Mouse (Mus musculus) embryonic facial prominence, embryonic 10.5 days (tissue): ENCODE results near the gene Rnf39. TPM values are rescaled to one million over a fixed set of nuclear protein-coding genes. Genes with fewer than 3 reads are reported as not detected.

Experiments used
- DNase-seq: peaks from one replicate; pipeline ENCODE4 v3.0.0-alpha.2; 2017; ENCODE audit warnings: low spot score
- H3K27ac ChIP-seq: fragments of 300-500 bp; sonication (generic); replicated peaks from 2 replicates; pipeline ENCODE4 v1.5.1; 2016; ENCODE audit warnings: mild to moderate bottlenecking
- H3K27me3 ChIP-seq: fragments of 300-500 bp; sonication (generic); replicated peaks from 2 replicates; pipeline ENCODE4 v1.6.1; 2016; ENCODE audit warnings: low read depth, mild to moderate bottlenecking; ENCODE audit not compliant: poor library complexity, severe bottlenecking
- H3K36me3 ChIP-seq: fragments of 300-500 bp; sonication (generic); replicated peaks from 2 replicates; pipeline ENCODE4 v1.6.1; 2016; ENCODE audit warnings: mild to moderate bottlenecking, moderate library complexity
- H3K4me1 ChIP-seq: fragments of 300-500 bp; sonication (generic); 2 replicates; pipeline ENCODE4 v1.6.1; 2016
- H3K4me3 ChIP-seq: fragments of 300-500 bp; sonication (generic); 2 replicates; pipeline ENCODE4 v1.5.1; 2016; ENCODE audit warnings: mild to moderate bottlenecking, moderate library complexity
- H3K9me3 ChIP-seq: fragments of 300-500 bp; sonication (generic); 2 replicates; pipeline ENCODE4 v1.6.1; 2016; ENCODE audit warnings: mild to moderate bottlenecking
- WGBS: fragments of 180-500 bp; shearing (Covaris S2); methylation state at CpG from one replicate; pipeline ENCODE4 v1.1.7; 2016; 5-methylcytosine and 5-hydroxymethylcytosine counted together
- polyA plus RNA-seq: library from polyadenylated mRNA; unstranded; fragments of >200 nt; fragmentation: Nextera tagmentation; extraction: Ambion mirVana; gene quantifications from 2 replicates; pipeline ENCODE4 v1.2.1, GENCODE M21; 2016

Gene Rnf39
- polyA plus RNA-seq, 1 experiment from 2014 or later, result not detected

DNA sequence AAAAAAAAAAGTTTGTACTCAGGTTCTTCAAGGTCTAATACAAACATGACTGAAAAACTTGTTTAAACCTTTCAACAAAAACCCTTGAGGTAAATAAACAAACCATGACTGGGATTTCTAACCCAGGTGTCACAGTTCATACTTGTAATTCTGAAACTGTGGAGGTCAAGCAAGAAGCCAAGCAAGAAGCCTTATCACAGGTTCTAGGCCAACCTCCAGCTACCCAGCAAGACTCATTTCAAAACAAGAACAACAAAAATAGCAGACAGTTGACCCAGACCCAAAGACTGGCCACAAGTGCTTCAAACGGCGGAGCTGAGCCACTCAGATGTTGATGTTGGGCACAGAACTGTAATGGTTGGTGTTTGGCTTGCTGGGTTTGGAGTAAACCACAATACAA lies 51.8 kb downstream of the Rnf39 start:
- WGBS, result 87% methylated on average over 2 of the region's 2 CpGs
- DNase-seq, result no peak
- H3K27me3 ChIP-seq, result peaks cover 17% of the 10 kb centered on the region

DNA sequence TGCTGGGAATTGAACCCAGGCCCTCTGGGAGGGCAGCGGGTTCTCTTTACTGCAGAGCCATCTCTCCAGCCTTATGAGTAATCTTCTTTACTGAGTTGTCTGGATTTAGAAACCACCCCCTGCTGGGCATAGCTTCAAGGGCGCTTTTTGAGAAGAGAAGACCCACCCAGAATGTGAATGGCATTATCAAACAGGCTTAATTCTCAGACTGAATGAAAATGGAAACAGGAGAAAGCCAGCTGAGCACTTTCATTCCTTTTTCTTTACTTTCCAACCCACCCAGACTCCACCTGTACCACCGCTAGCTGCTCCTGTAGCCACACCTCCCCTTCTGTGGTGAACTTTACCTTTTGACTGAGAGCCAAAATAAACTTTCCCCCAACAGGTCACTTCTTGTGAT lies 52.7 kb downstream of the Rnf39 start:
- H3K27ac ChIP-seq, result no peak overlapping the region
- H3K36me3 ChIP-seq, result no peaks in the 10 kb centered on the region
- peaks cover 3% of the 10 kb centered on the region; the same call in 1 of the 2 replicates for H3K4me1 ChIP-seq
- WGBS, result 53% methylated on average over 3 of the region's 3 CpGs
- no peak for DNase-seq
- H3K27me3 ChIP-seq, result peaks cover 10% of the 10 kb centered on the region
- no peaks in the 10 kb centered on the region for H3K9me3 ChIP-seq
- no peak overlapping the region for H3K4me3 ChIP-seq

More for the DNA sequence above, 51.8 kb downstream of the Rnf39 start:
- H3K4me1 ChIP-seq, result peaks cover 3% of the 10 kb centered on the region; the same call in 1 of the 2 replicates
- no peak overlapping the region for H3K4me3 ChIP-seq
- H3K36me3 ChIP-seq, result no peaks in the 10 kb centered on the region
- no peak overlapping the region for H3K27ac ChIP-seq
- no peaks in the 10 kb centered on the region for H3K9me3 ChIP-seq

- DNase-seq, result peak; percentile 85
- Histone ChIP-seq H3K9me3 (no peaks in the 10 kb centered on the region), H3K4me3 (no peak overlapping the region), H3K27ac (no peak overlapping the region), H3K4me1 (peaks cover 7% of the 10 kb centered on the region), H3K36me3 (no peaks in the 10 kb centered on the region), H3K27me3 (no peaks in the 10 kb centered on the region)
- 24% methylated on average over 7 of the region's 7 CpGs for WGBS
Observed at GRCm38 (mm10) chr17:36997033-36997735, 54.5 kb downstream of the Rnf39 start.

Other genes with a start within 250 kb of the Rnf39 start
- gene H2-M10.5, start 170.0 kb upstream of the Rnf39 start, polyA plus RNA-seq, result not detected in 2 replicates
- not detected in 2 replicates for gene H2-M10.6, start 130.7 kb upstream of the Rnf39 start, polyA plus RNA-seq
- 42.1 and 45.6 TPM in 2 replicates for gene Trim26, start 105.8 kb upstream of the Rnf39 start, polyA plus RNA-seq
- gene Trim15, start 75.7 kb upstream of the Rnf39 start, polyA plus RNA-seq, result 0.21 and 0.36 TPM in 2 replicates
- 5.8 and 6.0 TPM in 2 replicates for gene Trim10, start 73.3 kb upstream of the Rnf39 start, polyA plus RNA-seq
- gene Trim40, start 52.8 kb upstream of the Rnf39 start, polyA plus RNA-seq, result not detected in 2 replicates
- not detected in 2 replicates for gene Trim31, start 44.8 kb upstream of the Rnf39 start, polyA plus RNA-seq
- 151 and 153 TPM in 2 replicates for gene Ppp1r11, start 8.8 kb downstream of the Rnf39 start, polyA plus RNA-seq
- 95.1 and 100 TPM in 2 replicates for gene Znrd1, start 15.6 kb downstream of the Rnf39 start, polyA plus RNA-seq
- gene Znrd1as, start 15.7 kb downstream of the Rnf39 start, polyA plus RNA-seq, result 7.2 and 9.7 TPM in 2 replicates
- not detected in 2 replicates for gene 2410137M14Rik, start 38.3 kb downstream of the Rnf39 start, polyA plus RNA-seq
- gene H2-M5, start 46.6 kb downstream of the Rnf39 start, polyA plus RNA-seq, result 0.52 and 0.87 TPM in 2 replicates
- 97.0 and 106 TPM in 2 replicates for gene Zfp57, start 58.2 kb downstream of the Rnf39 start, polyA plus RNA-seq
- 0.18 and 0.31 TPM in 2 replicates for gene Mog, start 80.5 kb downstream of the Rnf39 start, polyA plus RNA-seq
- 7.0 and 9.4 TPM in 2 replicates for gene Gabbr1, start 103.0 kb downstream of the Rnf39 start, polyA plus RNA-seq
- 0.19 TPM in 1 of 2 replicates, not detected in the other for gene Olfr90, start 145.6 kb downstream of the Rnf39 start, polyA plus RNA-seq
- gene Olfr91, start 155.4 kb downstream of the Rnf39 start, polyA plus RNA-seq, result not detected in 2 replicates
- gene Olfr92, start 177.2 kb downstream of the Rnf39 start, polyA plus RNA-seq, result not detected in 2 replicates
- gene Olfr93, start 218.6 kb downstream of the Rnf39 start, polyA plus RNA-seq, result not detected in 2 replicates